Mouse (Mus musculus) layer of hippocampus, adult 6 months (tissue): ENCODE measurements around the gene Scn10a. TPM values are rescaled to one million over a fixed set of nuclear protein-coding genes. Genes with fewer than 3 reads are reported as not detected.

Experiments
- long read RNA-seq, 2 experiments: library from polyadenylated mRNA; unstranded; transcript quantifications; one replicate each; pipeline ENCODE4 v2.0.0; 2019 to 2020
- polyA plus RNA-seq: library from polyadenylated mRNA; unstranded; fragments of <200 nt; fragmentation: Nextera tagmentation; gene quantifications from 2 replicates; pipeline ENCODE4 v1.2.3, GENCODE M21; 2021

The Scn10a gene
- 0.06 TPM in 1 of 2 replicates, not detected in the other for polyA plus RNA-seq
- long read RNA-seq, experiment 1: 0 reads
- long read RNA-seq, experiment 2: 0 reads

DNA sequence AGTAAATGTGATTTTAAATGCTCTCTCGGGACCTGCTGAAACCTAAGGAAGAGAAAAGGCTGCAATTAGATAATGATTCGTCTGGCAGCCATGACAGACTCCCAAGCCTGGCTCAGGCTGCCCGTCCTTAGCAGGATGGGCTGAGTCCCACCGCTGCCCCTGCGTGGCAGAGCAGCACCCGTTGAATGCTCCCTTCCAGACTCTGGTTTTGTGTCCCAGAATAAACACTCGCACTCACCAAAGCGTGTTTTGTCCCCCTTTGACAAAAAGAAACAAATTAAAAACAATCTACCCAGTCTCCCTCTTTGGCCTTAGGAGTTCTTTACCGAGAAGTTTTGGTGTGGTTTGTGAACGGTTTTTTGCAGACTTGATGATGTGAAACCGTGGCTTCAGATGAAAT is at the start of gene Scn10a:
Gene Scn10a (minus strand): TSS at position 101 of the 400 bp plus-strand sequence.

GRCm38 (mm10) chr9:119578636-119579438 is 140.3 kb downstream of the Scn10a start, which contains the start of gene Scn5a:
Gene Scn5a (minus strand): TSS chr9:119579016.

Other genes with a start within 250 kb of the Scn10a start
- 0.45 and 0.55 TPM in 2 replicates for gene Scn5a, start 140.3 kb downstream of the Scn10a start, polyA plus RNA-seq
- gene Scn11a, start 106.1 kb upstream of the Scn10a start, polyA plus RNA-seq: 0.06 and 0.10 TPM in 2 replicates
- 21.7 and 24.9 TPM in 2 replicates for gene Wdr48, start 175.6 kb upstream of the Scn10a start, polyA plus RNA-seq
- gene Gorasp1, start 218.2 kb upstream of the Scn10a start, polyA plus RNA-seq: 11.7 and 12.3 TPM in 2 replicates
- 0.54 and 1.3 TPM in 2 replicates for gene Ttc21a, start 218.3 kb upstream of the Scn10a start, polyA plus RNA-seq